Mouse (Mus musculus) embryonic fibroblast, embryonic 13.5 days (primary cell): Measurements from ENCODE around the gene Rxra.

Experiments
- CTCF ChIP-seq: IDR thresholded peaks from 2 replicates; pipeline ENCODE4 v1.5.1; 2011; ENCODE audit warnings: mild to moderate bottlenecking, control low read depth, low read length, moderate library complexity, borderline replicate concordance; ENCODE audit not compliant: insufficient read depth
- POLR2A ChIP-seq: IDR thresholded peaks from 2 replicates; pipeline ENCODE4 v1.6.1; 2011; ENCODE audit warnings: low read depth, mild to moderate bottlenecking, control low read depth, low read length, moderate library complexity

DNA sequence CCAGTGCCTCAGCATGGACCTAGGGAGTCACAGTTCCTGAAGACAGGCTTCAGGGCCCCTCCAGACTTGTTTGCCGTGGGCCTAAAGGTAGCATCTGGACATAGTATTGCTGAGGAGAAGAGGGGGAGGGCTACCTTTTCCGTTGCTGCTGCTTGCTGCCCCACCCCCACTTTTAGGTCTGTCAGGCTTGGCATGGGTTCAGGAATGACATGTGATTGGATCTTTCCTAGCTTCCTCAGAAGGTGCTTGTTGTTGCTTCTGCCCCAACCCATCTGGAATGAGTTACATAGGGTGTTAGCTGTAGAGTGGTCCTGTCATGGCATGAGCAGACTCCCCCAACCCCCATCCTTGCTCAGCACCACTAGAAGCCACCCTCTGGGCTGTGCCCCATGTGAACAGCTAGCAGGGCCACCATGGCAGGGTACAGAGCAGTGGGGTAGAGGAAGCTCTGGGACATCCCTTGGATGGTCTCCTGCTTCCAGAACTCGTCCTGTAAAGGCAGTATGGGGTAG is 34.7 kb downstream of the Rxra start:
- no peak for TF ChIP-seq POLR2A
- no peak for TF ChIP-seq CTCF
